Comparison of ENCODE assay signal across 17 mouse cellular contexts in the genomic region with DNA sequence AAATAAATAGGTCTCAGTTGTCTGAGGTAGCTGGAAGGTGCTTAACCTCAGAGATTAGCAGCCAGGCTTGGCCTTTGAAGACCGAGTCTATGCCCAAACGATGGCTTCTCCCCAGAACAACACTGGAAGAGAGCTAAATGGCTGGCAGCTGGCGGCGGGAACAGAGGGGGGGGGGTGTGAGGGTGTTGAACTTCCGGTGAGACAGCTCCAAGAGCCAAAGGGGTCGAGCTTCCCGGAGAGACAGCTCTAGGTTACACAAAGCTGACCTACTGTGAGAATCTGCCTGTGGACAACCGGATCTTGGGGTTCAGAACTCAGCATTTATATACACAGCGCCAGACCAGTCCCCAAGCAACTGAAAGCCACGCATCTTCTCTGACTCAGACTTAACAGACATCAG. TPM values are rescaled to one million over a fixed set of nuclear protein-coding genes. Genes with fewer than 3 reads are reported as not detected.
"Had no signal": no experiment of that assay in that cellular context is flagged by ENCODE, and none has a peak within 500 bp of the region (broad histone marks: within the 10 kb centered on the region; RNA-seq: fewer than 3 reads in every experiment).

No protein-coding gene starts in this region.

- DNase-seq: kidney, adult 11 months; kidney, adult 9 months; kidney, postnatal 36 days; layer of hippocampus, adult 9-11 months; layer of hippocampus, postnatal 36 days; left cerebral cortex, postnatal 4 days; lung, postnatal 36 days; midbrain, embryonic 14.5 days; right cerebral cortex, postnatal 14 days; thymus, postnatal 4 days had no signal

- H3K27me3 ChIP-seq: limb, embryonic 13.5 days had no signal

- H3K36me3 ChIP-seq: limb, embryonic 13.5 days; midbrain, embryonic 10.5 days had no signal

- H3K27ac ChIP-seq: kidney, postnatal 0 days; limb, embryonic 13.5 days; midbrain, embryonic 10.5 days had no signal

- H3K9me3 ChIP-seq: limb, embryonic 13.5 days; midbrain, embryonic 10.5 days had no signal

- H3K9ac ChIP-seq: limb, embryonic 13.5 days had no signal

- H3K4me2 ChIP-seq: limb, embryonic 13.5 days had no signal

- H3K4me3 ChIP-seq: limb, embryonic 13.5 days; midbrain, embryonic 10.5 days; myocyte had no signal

RNA-seq across cellular contexts. Expression of gene Chst5, which starts 11.7 kb away (rescaled TPM):
- total RNA-seq: liver, adult 2 months; megakaryocyte, adult 5-6 weeks; neutrophil, adult 5-6 weeks had no signal
- polyA plus RNA-seq: liver, adult 2 months had no signal

RNA-seq across cellular contexts. Expression of gene Tmem231, which starts 35.1 kb away (rescaled TPM):
- total RNA-seq: megakaryocyte, adult 5-6 weeks had no signal
